Mouse (Mus musculus) midbrain, postnatal 0 days (tissue): ENCODE measurements around the gene Crtam. TPM values are rescaled to one million over a fixed set of nuclear protein-coding genes. Genes with fewer than 3 reads are reported as not detected.
A peak's percentile ranks its signal among the peaks of the same experiment; 100 is the strongest.

Experiments
- ATAC-seq: fragments of 200-750 bp; cut with Nextera tagmentation; 2 replicates; pipeline ENCODE4 v1.8.0; 2017; ENCODE audit warnings: moderate number of reproducible peaks, mild to moderate bottlenecking, moderate TSS enrichment, moderate library complexity; ENCODE audit not compliant: low FRiP score
- DNase-seq: peaks from one replicate; pipeline ENCODE4 v3.0.0-alpha.2; 2015; ENCODE audit warnings: low spot score
- H3K27ac ChIP-seq: fragments of 300-500 bp; sonication (generic); 2 replicates; pipeline ENCODE4 v1.5.1; 2014; ENCODE audit warnings: low read depth, mild to moderate bottlenecking, low read length, mixed read lengths
- H3K27me3 ChIP-seq: fragments of 300-500 bp; sonication (generic); 2 replicates; pipeline ENCODE4 v1.6.1; 2014; ENCODE audit warnings: low read length, control low read depth, mixed read lengths; ENCODE audit not compliant: insufficient read depth
- H3K36me3 ChIP-seq: fragments of 300-500 bp; sonication (generic); 2 replicates; pipeline ENCODE4 v1.6.1; 2014; ENCODE audit warnings: low read length, control low read depth, mixed read lengths; ENCODE audit not compliant: insufficient read depth
- H3K4me1 ChIP-seq: fragments of 300-500 bp; sonication (generic); 2 replicates; pipeline ENCODE4 v1.6.1; 2014; ENCODE audit warnings: mild to moderate bottlenecking, control low read depth, antibody characterized with exemption, low read length, mixed read lengths; ENCODE audit not compliant: insufficient read depth
- H3K4me2 ChIP-seq: fragments of 300-500 bp; sonication (generic); 2 replicates; pipeline ENCODE4 v1.6.1; 2014; ENCODE audit warnings: low read depth, mild to moderate bottlenecking, low read length, mixed read lengths; ENCODE audit not compliant: poor library complexity, severe bottlenecking
- H3K4me3 ChIP-seq: fragments of 300-500 bp; sonication (generic); 2 replicates; pipeline ENCODE4 v1.5.1; 2014; ENCODE audit warnings: low read depth, mild to moderate bottlenecking, low read length, moderate library complexity
- H3K9ac ChIP-seq: fragments of 300-500 bp; sonication (generic); replicated peaks from 2 replicates; pipeline ENCODE4 v1.6.1; 2014; ENCODE audit warnings: mild to moderate bottlenecking, low read length, moderate library complexity, mixed read lengths; ENCODE audit not compliant: poor library complexity, severe bottlenecking
- H3K9me3 ChIP-seq: fragments of 300-500 bp; sonication (generic); 2 replicates; pipeline ENCODE4 v1.6.1; 2016; ENCODE audit warnings: low read length, control low read depth
- CTCF ChIP-seq: IDR thresholded peaks from 2 replicates; pipeline ENCODE4 v1.5.1; 2016; ENCODE audit warnings: antibody characterized with exemption, mild to moderate bottlenecking
- WGBS: fragments of 180-500 bp; shearing (Covaris S2); extraction: QIAGEN DNeasy Blood & Tissue Kit; methylation state at CpG from one replicate; pipeline ENCODE4 v1.1.7; 2014; 5-methylcytosine and 5-hydroxymethylcytosine counted together
- polyA plus RNA-seq: library from polyadenylated mRNA; unstranded; fragments of >200 nt; fragmentation: Nextera tagmentation; extraction: Ambion mirVana; gene quantifications from 2 replicates; pipeline ENCODE4 v1.2.1, GENCODE M21; 2015
- total RNA-seq: library from RNA; depleted of rRNA; stranded (reverse); fragments of >200 nt; gene quantifications from 2 replicates; pipeline ENCODE4 v1.2.3, GENCODE M21; 2014

The Crtam gene
- total and polyA plus RNA-seq, 2 experiments from 2014 or later = 0.05 to 0.37 TPM

- H3K9ac ChIP-seq = no peak overlapping the region
- WGBS = 88% methylated on average over 5 of the region's 5 CpGs
- H3K9me3 ChIP-seq = no peaks in the 10 kb centered on the region
- H3K27me3 ChIP-seq = no peaks in the 10 kb centered on the region
- H3K36me3 ChIP-seq = no peaks in the 10 kb centered on the region
- DNase-seq (no peak), ATAC-seq (no peak)
- H3K4me2 ChIP-seq = no peak overlapping the region
- TF ChIP-seq CTCF = no peak
- no peak overlapping the region for H3K27ac ChIP-seq
- no peak overlapping the region for H3K4me3 ChIP-seq
- H3K4me1 ChIP-seq = no peaks in the 10 kb centered on the region
These were observed 10.4 kb downstream of the Crtam start for GRCm38 (mm10) chr9:40994075-40994474.

- 80% methylated on average over 6 of the region's 6 CpGs for WGBS
- Histone ChIP-seq H3K4me2 (no peak overlapping the region), H3K27me3 (no peaks in the 10 kb centered on the region), H3K9me3 (no peaks in the 10 kb centered on the region), H3K27ac (no peak overlapping the region), H3K4me3 (no peak overlapping the region), H3K36me3 (no peaks in the 10 kb centered on the region), H3K4me1 (no peaks in the 10 kb centered on the region), H3K9ac (no peak overlapping the region)
- TF ChIP-seq CTCF = no peak
- ATAC-seq (no peak), DNase-seq (no peak)
These were observed 12.9 kb downstream of the Crtam start for GRCm38 (mm10) chr9:40991511-40991910.

GRCm38 (mm10) chr9:40989940-40990588 is 14.4 kb downstream of the Crtam start:
- Histone ChIP-seq H3K9me3 (no peaks in the 10 kb centered on the region), H3K4me1 (no peaks in the 10 kb centered on the region), H3K36me3 (no peaks in the 10 kb centered on the region), H3K4me2 (no peak overlapping the region), H3K9ac (no peak overlapping the region), H3K27ac (peak overlapping the region; percentile 65), H3K27me3 (no peaks in the 10 kb centered on the region), H3K4me3 (no peak overlapping the region)
- 34% methylated on average over 4 of the region's 4 CpGs for WGBS
- peak; percentile 88 for DNase-seq
- peak; percentile 85 for TF ChIP-seq CTCF
- 0 out of 2 replicates have a peak, but pooled peaks have one; percentile 58 for ATAC-seq

GRCm38 (mm10) chr9:40984313-40984712 is 20.1 kb downstream of the Crtam start:
- Histone ChIP-seq H3K4me3 (no peak overlapping the region), H3K9me3 (no peaks in the 10 kb centered on the region), H3K9ac (no peak overlapping the region), H3K27ac (no peak overlapping the region), H3K4me2 (no peak overlapping the region), H3K36me3 (no peaks in the 10 kb centered on the region), H3K4me1 (no peaks in the 10 kb centered on the region), H3K27me3 (no peaks in the 10 kb centered on the region)
- no peak for TF ChIP-seq CTCF
- DNase-seq (no peak), ATAC-seq (no peak)
- WGBS = 69% methylated on average over 3 of the region's 3 CpGs

GRCm38 (mm10) chr9:40983758-40984157 is 20.7 kb downstream of the Crtam start:
- 90% methylated on average over 3 of the region's 3 CpGs for WGBS
- Histone ChIP-seq H3K4me1 (no peaks in the 10 kb centered on the region), H3K36me3 (no peaks in the 10 kb centered on the region), H3K4me2 (no peak overlapping the region), H3K4me3 (no peak overlapping the region), H3K27ac (no peak overlapping the region), H3K9me3 (no peaks in the 10 kb centered on the region), H3K9ac (no peak overlapping the region), H3K27me3 (no peaks in the 10 kb centered on the region)
- DNase-seq (no peak), ATAC-seq (no peak)
- no peak for TF ChIP-seq CTCF

GRCm38 (mm10) chr9:40982480-40982879 is 21.9 kb downstream of the Crtam start:
- peak; percentile 87 for TF ChIP-seq CTCF
- Histone ChIP-seq H3K36me3 (no peaks in the 10 kb centered on the region), H3K4me1 (no peaks in the 10 kb centered on the region)

More at GRCm38 (mm10) chr9:40982480-40982879, 21.9 kb downstream of the Crtam start:
- no peaks in the 10 kb centered on the region for H3K27me3 ChIP-seq
- 26% methylated on average over 6 of the region's 6 CpGs for WGBS
- ATAC-seq (no peak), DNase-seq (peak; percentile 69)
- no peak overlapping the region for H3K27ac ChIP-seq
- H3K4me2 ChIP-seq = no peak overlapping the region
- H3K4me3 ChIP-seq = no peak overlapping the region
- no peak overlapping the region for H3K9ac ChIP-seq
- no peaks in the 10 kb centered on the region for H3K9me3 ChIP-seq
